Mouse (Mus musculus) T-cell, adult 66 days (primary cell): ENCODE data around the gene Tpsab1. TPM values are rescaled to one million over a fixed set of nuclear protein-coding genes. Genes with fewer than 3 reads are reported as not detected.

Experiments
- total RNA-seq, 2 experiments: library from RNA; stranded (reverse); gene quantifications; 3 replicates in 1 of 2; 4 replicates in 1 of 2; pipeline ENCODE4 v1.2.4; 2023

The Tpsab1 gene
- total RNA-seq: 1 to 10 TPM in 1 of 2 experiments, not detected in 1; 1.1 TPM

DNA sequence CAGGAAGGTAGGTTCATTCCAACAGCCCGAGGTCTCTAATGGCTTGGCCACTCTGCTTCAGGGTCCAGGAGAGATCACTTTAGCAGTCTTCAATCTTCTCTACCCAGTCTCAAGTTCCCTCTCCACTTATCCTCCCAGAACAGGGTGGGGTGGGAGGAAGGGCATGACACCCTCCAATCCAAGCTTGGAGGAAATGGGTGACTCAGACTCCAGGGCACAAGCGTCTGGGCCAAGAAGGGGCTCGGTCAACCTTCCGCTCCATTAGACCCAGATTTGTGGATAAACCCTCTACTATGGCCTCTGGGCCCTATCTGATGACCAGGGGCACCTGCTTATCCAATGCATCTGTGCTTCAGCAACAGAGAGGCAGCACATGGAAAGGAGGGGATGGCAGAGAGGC is at the start of gene Tpsab1:
Tpsab1 (minus strand) TSS at position 101 of the 400 bp plus-strand sequence.

DNA sequence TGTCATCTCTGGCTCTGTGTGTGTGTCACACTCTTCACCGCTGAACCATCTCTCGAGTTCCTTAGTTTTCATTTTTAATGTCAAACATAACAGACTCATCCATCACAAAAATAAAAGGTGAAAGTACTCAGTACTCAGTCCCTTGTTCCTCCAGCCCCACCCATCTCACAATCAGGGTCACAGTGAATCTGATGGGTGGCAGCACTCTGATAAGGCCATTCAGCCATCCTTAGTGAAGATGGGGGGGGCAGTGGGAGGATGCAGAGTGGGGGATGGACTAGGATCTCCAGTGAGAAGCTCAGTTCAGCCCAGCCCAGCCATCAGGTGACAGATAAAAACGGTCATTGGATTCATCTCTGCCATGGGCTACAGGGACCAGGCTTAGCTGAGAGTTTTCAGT is 23.6 kb upstream of the Tpsab1 start, which contains the start of gene Tpsg1:
Tpsg1 (plus strand) TSS at position 301 of the 400 bp plus-strand sequence.

DNA sequence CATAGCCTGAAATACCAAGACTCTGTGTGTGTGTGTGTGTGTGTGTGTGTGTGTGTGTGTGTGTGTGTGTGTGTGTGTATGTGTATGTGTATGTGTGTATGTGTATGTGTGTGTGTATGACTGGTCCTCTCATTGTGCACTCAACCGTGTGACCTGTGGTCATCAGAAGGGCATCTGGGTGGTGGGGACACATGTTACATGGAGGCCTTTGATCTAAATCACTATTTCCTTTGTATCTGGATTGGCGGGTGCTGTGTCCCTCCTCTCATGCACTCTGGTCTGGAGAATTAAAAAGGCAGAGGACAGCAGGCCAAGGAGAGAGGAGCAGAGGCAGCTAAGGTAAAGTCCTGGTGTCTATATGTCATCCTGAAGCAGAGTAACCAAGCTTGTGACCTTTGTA is 20.6 kb upstream of the Tpsab1 start, which contains the start of gene Tpsb2:
Tpsb2 (plus strand) TSS at position 301 of the 400 bp plus-strand sequence.

DNA sequence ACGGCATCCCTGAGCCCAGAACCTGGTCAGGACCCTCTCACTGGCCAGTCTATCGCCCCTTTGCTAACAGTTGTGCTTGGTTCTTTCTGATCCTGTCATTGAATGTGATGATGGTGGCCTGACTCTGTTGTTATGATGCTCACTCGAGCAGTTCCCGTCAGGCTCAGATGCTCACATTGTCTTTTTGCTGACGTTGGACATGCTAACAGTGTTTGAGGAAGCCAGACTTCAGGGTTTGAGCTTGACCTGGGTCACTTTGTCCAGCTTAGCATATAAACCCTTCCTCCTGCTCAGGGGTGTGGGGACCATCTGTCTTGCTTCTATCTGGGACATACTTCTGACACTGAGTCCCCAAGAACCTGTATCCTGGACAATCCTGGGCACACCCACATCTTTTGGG is 27.0 kb downstream of the Tpsab1 start, which contains the start of gene Prss29:
Prss29 (plus strand) TSS at position 301 of the 400 bp plus-strand sequence.

DNA sequence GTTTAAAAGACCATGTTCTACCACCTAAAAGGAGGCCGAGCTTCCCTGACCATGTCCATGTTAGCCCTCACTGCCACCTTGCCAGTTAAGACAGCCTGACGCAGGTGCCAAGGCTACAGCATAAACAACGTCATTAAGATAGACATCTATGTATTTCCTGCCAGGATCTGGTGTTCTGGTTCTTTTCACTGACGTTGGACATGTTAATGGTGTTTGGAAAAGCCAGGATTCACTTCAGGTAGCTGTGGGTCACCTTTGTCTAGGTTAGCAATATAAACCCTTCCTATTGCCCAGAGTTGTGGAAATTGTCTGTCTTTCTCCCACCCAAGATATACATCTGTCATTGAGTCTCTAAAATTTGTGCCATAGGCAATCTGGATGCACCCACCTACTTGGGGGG is 37.0 kb downstream of the Tpsab1 start, which contains the start of gene Prss28:
Prss28 (plus strand) TSS at position 301 of the 400 bp plus-strand sequence.

DNA sequence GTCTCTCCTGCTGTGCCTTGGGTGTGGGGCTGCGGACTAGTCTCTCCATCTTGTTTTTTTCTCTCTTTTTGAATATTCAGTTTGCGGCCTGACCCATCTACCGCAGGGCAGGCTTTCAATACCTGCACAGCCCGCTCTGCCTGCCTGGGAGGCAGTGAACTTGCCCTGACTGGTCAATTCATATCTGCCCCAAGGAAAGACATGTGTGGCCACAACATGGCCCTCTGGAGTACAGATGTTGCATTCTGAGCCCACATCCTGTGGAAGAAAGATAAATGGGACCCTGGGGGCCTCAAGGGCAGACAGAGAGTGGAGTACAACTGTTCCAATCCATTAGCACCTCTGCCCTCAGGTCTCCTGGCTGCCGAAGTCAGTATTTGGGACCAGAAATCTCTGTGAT is 47.3 kb downstream of the Tpsab1 start, which contains the start of gene Prss34:
Prss34 (plus strand) TSS at position 301 of the 400 bp plus-strand sequence.

Other genes starting within 250 kb of the Tpsab1 start
- gene Telo2, start 229.6 kb downstream of the Tpsab1 start, total RNA-seq: 10 to 100 TPM; 39.2 to 46.6 TPM
- gene Ptx4, start 224.8 kb downstream of the Tpsab1 start, total RNA-seq: not detected
- gene Clcn7, start 212.2 kb downstream of the Tpsab1 start, total RNA-seq: 10 to 100 TPM; 44.0 to 44.4 TPM
- under 1 TPM in 1 of 2 experiments, not detected in 1; 0.47 TPM for gene Ccdc154, start 183.1 kb downstream of the Tpsab1 start, total RNA-seq
- gene Gm38655, start 170.1 kb downstream of the Tpsab1 start, total RNA-seq: not detected
- gene BC003965, start 161.0 kb downstream of the Tpsab1 start, total RNA-seq: 10 to 100 TPM; 16.3 to 19.8 TPM
- 10 to 100 TPM; 82.5 to 91.6 TPM for gene Unkl, start 157.2 kb downstream of the Tpsab1 start, total RNA-seq
- gene Gnptg, start 105.4 kb downstream of the Tpsab1 start, total RNA-seq: 10 to 100 TPM; 45.8 to 46.1 TPM
- 10 to 100 TPM; 27.9 to 28.7 TPM for gene Tsr3, start 105.4 kb downstream of the Tpsab1 start, total RNA-seq
- 10 to 100 TPM; 29.4 TPM for gene Baiap3, start 89.2 kb downstream of the Tpsab1 start, total RNA-seq
- gene Ube2i, start 70.9 kb downstream of the Tpsab1 start, total RNA-seq: 100 to 1,000 TPM; 421 to 426 TPM
- under 1 TPM in 1 of 2 experiments, not detected in 1; 0.76 TPM for gene Prss34, start 47.2 kb downstream of the Tpsab1 start, total RNA-seq
- not detected for gene Prss28, start 36.9 kb downstream of the Tpsab1 start, total RNA-seq
- gene Prss29, start 26.9 kb downstream of the Tpsab1 start, total RNA-seq: not detected
- gene Tpsb2, start 20.7 kb upstream of the Tpsab1 start, total RNA-seq: 1 to 10 TPM in 1 of 2 experiments, not detected in 1; 1.0 TPM
- not detected for gene Tpsg1, start 23.7 kb upstream of the Tpsab1 start, total RNA-seq
- not detected for gene Cacna1h, start 88.2 kb upstream of the Tpsab1 start, total RNA-seq
- not detected for gene Tekt4, start 109.1 kb upstream of the Tpsab1 start, total RNA-seq
- gene Sstr5, start 151.7 kb upstream of the Tpsab1 start, total RNA-seq: not detected
- not detected for gene Sox8, start 225.1 kb upstream of the Tpsab1 start, total RNA-seq
- 10 to 100 TPM; 33.2 to 33.4 TPM for gene Lmf1, start 233.5 kb upstream of the Tpsab1 start, total RNA-seq